Mouse (Mus musculus) embryonic facial prominence, embryonic 12.5 days (tissue): ENCODE results near the gene Echdc3. TPM values are rescaled to one million over a fixed set of nuclear protein-coding genes. Genes with fewer than 3 reads are reported as not detected.

Experiments used
- ATAC-seq: fragments of 200-750 bp; cut with Nextera tagmentation; 2 replicates; pipeline ENCODE4 v1.8.0; 2017; ENCODE audit not compliant: insufficient number of reproducible peaks, insufficient read depth, low FRiP score, low TSS enrichment
- H3K27ac ChIP-seq: fragments of 300-500 bp; sonication (generic); 2 replicates; pipeline ENCODE4 v1.5.1; 2016; ENCODE audit warnings: mild to moderate bottlenecking
- H3K27me3 ChIP-seq: fragments of 300-500 bp; sonication (generic); 2 replicates; pipeline ENCODE4 v1.6.1; 2016; ENCODE audit warnings: mild to moderate bottlenecking, moderate library complexity
- H3K36me3 ChIP-seq: fragments of 300-500 bp; sonication (generic); 2 replicates; pipeline ENCODE4 v1.6.1; 2016; ENCODE audit warnings: mild to moderate bottlenecking
- H3K4me1 ChIP-seq: fragments of 300-500 bp; sonication (generic); 2 replicates; pipeline ENCODE4 v1.6.1; 2016
- H3K4me2 ChIP-seq: fragments of 300-500 bp; sonication (generic); replicated peaks from 2 replicates; pipeline ENCODE4 v1.6.1; 2016; ENCODE audit warnings: mild to moderate bottlenecking, moderate library complexity
- H3K4me3 ChIP-seq: fragments of 300-500 bp; sonication (generic); 2 replicates; pipeline ENCODE4 v1.5.1; 2016; ENCODE audit warnings: mild to moderate bottlenecking
- H3K9ac ChIP-seq: fragments of 300-500 bp; sonication (generic); 2 replicates; pipeline ENCODE4 v1.6.1; 2016; ENCODE audit warnings: mild to moderate bottlenecking, moderate library complexity
- H3K9me3 ChIP-seq: fragments of 300-500 bp; sonication (generic); 2 replicates; pipeline ENCODE4 v1.6.1; 2016; ENCODE audit warnings: mild to moderate bottlenecking, moderate library complexity
- WGBS: fragments of 180-500 bp; shearing (Covaris S2); methylation state at CpG from one replicate; pipeline ENCODE4 v1.1.7; 2016; 5-methylcytosine and 5-hydroxymethylcytosine counted together
- polyA plus RNA-seq: library from polyadenylated mRNA; unstranded; fragments of >200 nt; fragmentation: Nextera tagmentation; extraction: Ambion mirVana; gene quantifications from 2 replicates; pipeline ENCODE4 v1.2.1, GENCODE M21; 2016

Gene Echdc3
- polyA plus RNA-seq, 1 experiment from 2014 or later, result 3.1 TPM

DNA sequence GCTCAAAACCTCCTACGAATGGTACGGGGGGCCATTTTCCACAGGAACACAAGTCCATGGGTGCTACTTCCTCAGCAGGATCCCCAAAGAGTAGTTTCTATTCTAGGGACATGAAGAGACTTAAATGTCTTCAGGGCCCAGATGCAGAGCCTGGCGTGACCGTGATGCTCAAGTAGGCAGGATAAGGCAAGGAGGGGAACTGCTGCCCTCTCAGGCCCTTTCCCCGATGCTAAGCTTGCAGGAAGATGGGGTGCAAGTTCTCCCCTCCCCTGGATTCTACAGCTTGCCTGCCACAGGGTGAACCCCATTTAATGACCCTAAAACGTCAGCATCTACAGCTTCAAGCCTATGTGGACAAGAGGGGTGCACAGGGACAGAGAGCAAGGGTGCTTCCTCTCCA lies 22.8 kb downstream of the Echdc3 start:
- no peak overlapping the region for H3K9ac ChIP-seq
- H3K4me3 ChIP-seq, result no peak overlapping the region
- H3K27ac ChIP-seq, result no peak overlapping the region
- no peak for ATAC-seq
- WGBS, result 86% methylated on average over 6 of the region's 6 CpGs
- H3K4me1 ChIP-seq, result no peaks in the 10 kb centered on the region
- H3K36me3 ChIP-seq, result no peaks in the 10 kb centered on the region
- no peak overlapping the region for H3K4me2 ChIP-seq
- no peaks in the 10 kb centered on the region for H3K27me3 ChIP-seq
- H3K9me3 ChIP-seq, result no peaks in the 10 kb centered on the region

DNA sequence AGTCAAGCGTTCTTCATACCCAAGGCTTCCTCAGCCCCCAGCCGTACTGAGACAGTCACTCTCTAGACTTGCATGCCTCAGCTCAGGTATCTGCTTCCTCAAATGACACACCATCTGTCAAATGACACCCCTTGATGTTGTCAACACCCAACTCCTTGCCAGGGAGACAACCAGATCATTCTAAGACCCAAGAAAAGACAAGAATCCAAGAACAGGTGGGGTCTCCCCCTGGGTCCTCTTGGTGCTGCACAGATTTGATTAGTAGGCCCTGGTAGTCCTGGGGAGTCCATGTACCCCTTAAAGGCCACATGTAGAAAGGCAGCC lies 23.2 kb downstream of the Echdc3 start:
- Histone ChIP-seq H3K4me1 (no peaks in the 10 kb centered on the region), H3K27me3 (no peaks in the 10 kb centered on the region), H3K9me3 (no peaks in the 10 kb centered on the region), H3K36me3 (no peaks in the 10 kb centered on the region), H3K9ac (no peak overlapping the region), H3K4me2 (no peak overlapping the region), H3K4me3 (no peak overlapping the region), H3K27ac (no peak overlapping the region)
- no peak for ATAC-seq
- WGBS, result 76% methylated on average over 2 of the region's 2 CpGs

DNA sequence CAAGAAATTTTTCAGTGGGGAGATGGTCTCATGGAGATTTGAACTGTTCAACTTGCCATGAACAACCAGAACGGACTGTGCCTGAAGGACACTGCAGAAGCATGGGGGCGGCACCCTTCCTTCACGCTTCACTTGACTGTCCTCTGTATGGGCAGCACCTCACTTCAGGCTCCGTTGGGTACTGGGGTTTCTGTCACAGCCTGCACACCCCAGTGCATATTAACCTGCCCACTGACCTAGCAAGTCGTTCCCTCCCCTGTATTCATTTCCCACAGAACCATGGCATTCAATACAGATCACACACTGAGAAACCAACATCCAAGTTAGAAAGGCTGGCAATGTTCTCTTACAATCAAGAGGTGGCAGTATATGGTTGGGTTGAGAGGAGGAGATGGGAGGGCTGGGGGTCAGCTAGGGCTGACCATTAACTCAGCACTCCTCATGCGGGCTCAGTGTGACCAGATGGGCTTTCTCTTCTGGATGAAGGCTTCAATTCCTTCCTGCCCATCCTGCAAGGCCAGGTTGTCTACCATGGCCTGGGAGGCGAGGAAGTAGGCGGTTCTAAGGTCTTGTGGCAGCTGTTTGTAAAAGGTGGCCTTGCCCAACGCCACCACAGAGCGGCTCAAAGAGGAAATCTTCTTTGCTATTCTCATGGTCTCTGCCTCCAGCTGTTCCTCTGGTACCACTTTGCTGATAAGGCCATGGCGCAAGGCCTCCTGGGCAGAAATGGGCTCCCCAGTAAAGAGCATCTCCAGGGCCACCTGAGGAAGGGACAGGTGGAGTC lies 23.8 kb downstream of the Echdc3 start:
- H3K27me3 ChIP-seq, result no peaks in the 10 kb centered on the region
- no peaks in the 10 kb centered on the region for H3K9me3 ChIP-seq
- H3K36me3 ChIP-seq, result no peaks in the 10 kb centered on the region
- no peak overlapping the region for H3K9ac ChIP-seq
- no peak overlapping the region for H3K4me3 ChIP-seq
- H3K4me2 ChIP-seq, result no peak overlapping the region
- H3K4me1 ChIP-seq, result no peaks in the 10 kb centered on the region
- H3K27ac ChIP-seq, result no peak overlapping the region
- no peak for ATAC-seq
- WGBS, result 86% methylated on average over 11 of the region's 11 CpGs

DNA sequence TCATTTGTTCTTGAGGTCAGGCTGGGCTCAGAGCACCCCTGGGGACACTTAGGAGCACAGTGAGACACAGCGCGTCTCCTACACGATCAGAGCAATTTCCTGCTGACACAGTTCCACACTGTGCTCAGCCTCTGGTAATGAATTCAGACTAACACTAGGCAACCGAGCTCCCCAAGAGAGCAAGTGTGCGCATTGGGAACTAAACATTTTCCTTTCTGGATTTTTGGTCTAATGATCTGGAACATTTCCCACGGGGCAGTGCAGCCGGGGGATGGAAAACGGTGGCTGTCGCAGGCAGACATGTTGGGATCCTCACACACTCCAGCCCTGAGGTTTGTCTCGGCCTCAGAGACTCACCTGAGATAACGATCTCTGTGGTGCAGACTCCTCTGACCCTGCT lies 25.4 kb downstream of the Echdc3 start:
- ATAC-seq, result no peak
- WGBS, result 57% methylated on average over 11 of the region's 11 CpGs

DNA sequence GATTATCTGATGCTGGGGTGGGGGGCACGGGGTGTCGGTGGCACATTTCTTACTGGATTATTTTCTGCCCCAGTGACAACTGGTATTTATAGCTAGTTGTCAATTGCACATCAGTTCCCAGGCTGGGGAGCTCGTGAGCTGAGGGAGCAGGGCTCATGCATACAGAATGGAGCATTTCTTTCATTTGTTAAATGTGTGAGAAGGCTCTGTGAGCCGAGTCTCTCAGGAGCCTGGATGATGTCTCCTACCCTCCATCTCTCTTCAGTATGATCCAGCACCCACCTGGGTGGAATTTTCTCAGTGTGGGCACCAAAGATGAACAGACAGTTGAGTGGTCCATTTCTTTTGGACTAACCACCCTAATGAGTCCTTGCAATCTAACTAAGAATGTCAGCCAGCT lies 25.9 kb downstream of the Echdc3 start:
- WGBS, result 54% methylated on average over 4 of the region's 4 CpGs
- H3K4me2 ChIP-seq, result no peak overlapping the region
- H3K9ac ChIP-seq, result no peak overlapping the region
- no peak overlapping the region for H3K27ac ChIP-seq
- H3K36me3 ChIP-seq, result no peaks in the 10 kb centered on the region
- no peak for ATAC-seq
- no peaks in the 10 kb centered on the region for H3K27me3 ChIP-seq
- no peak overlapping the region for H3K4me3 ChIP-seq
- peaks cover 3% of the 10 kb centered on the region; the same call in 1 of the 2 replicates for H3K9me3 ChIP-seq
- no peaks in the 10 kb centered on the region for H3K4me1 ChIP-seq

More for the DNA sequence above, 25.4 kb downstream of the Echdc3 start:
- H3K27me3 ChIP-seq, result no peaks in the 10 kb centered on the region
- no peak overlapping the region for H3K9ac ChIP-seq
- H3K4me2 ChIP-seq, result no peak overlapping the region
- H3K36me3 ChIP-seq, result no peaks in the 10 kb centered on the region
- H3K9me3 ChIP-seq, result peaks cover 3% of the 10 kb centered on the region; the same call in 1 of the 2 replicates
- no peaks in the 10 kb centered on the region for H3K4me1 ChIP-seq
- H3K27ac ChIP-seq, result no peak overlapping the region
- H3K4me3 ChIP-seq, result no peak overlapping the region

DNA sequence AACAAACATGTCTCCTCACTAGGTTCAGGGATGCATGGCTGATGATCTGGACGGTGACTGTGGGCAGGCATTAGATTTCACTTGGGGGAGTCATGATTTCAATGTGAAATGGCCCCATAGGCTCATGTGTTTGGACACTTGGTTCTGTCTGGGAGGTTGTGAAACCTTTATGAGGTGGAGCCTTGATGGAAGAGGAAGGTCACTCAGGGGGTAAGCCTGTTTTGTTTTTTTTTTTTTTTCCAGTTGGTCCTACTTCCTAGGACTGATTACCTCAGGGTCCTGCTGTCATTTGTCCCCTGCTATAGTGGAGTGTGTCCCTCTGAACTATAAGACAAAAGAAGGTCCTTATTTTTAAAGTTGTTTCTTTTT lies 33.1 kb downstream of the Echdc3 start:
- H3K27me3 ChIP-seq, result no peaks in the 10 kb centered on the region
- no peak overlapping the region for H3K9ac ChIP-seq
- H3K4me3 ChIP-seq, result no peak overlapping the region
- no peak overlapping the region for H3K27ac ChIP-seq
- no peaks in the 10 kb centered on the region for H3K4me1 ChIP-seq
- H3K9me3 ChIP-seq, result peaks cover 3% of the 10 kb centered on the region; the same call in 1 of the 2 replicates
- 81% methylated on average over 1 of the region's 1 CpGs for WGBS
- H3K36me3 ChIP-seq, result no peaks in the 10 kb centered on the region
- no peak overlapping the region for H3K4me2 ChIP-seq
- ATAC-seq, result no peak

DNA sequence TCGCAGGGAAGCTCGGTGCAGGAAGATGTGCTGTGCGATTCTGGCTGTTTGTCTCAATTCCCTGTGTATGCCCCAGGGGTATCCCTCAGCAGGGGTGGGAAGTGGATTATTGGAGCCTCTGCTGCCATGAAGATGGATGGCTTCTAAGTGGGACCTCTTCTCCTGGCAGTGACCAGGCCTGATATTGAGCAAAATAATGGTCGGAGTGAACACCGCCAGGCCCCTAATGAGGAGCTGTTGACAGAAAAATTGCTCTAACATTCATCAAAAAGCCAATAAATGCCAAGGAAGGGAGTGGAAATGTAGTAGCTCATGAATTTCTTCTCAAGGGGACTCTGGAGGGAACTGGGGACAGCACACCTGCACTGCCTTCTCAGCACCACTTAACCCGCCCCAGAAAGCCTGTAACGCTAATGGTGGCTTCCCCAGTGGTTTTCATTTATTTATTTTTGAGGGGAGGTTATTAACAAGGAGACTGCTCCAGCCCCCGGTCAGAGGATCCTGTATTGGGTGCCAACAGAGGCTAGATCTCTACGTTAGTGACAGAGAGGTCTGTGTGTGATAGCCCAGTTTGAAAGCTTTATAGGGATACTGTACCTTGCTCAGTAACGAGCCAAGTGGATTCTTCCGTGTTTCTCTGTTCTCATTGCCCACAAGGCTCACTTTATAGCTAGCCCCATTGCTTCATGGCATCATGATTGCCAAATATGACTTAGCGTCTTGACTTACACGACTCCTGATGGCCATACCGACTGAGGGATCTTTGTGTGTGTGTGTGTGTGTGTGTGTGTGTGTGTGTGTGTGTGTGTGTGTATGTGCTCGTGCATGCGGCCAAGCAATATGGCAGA lies 33.7 kb downstream of the Echdc3 start:
- Histone ChIP-seq H3K27ac (no peak overlapping the region), H3K36me3 (no peaks in the 10 kb centered on the region), H3K4me2 (no peak overlapping the region), H3K4me3 (no peak overlapping the region), H3K27me3 (no peaks in the 10 kb centered on the region), H3K9me3 (peaks cover 3% of the 10 kb centered on the region; the same call in 1 of the 2 replicates), H3K4me1 (no peaks in the 10 kb centered on the region), H3K9ac (no peak overlapping the region)
- ATAC-seq, result no peak
- WGBS, result 82% methylated on average over 16 of the region's 16 CpGs

DNA sequence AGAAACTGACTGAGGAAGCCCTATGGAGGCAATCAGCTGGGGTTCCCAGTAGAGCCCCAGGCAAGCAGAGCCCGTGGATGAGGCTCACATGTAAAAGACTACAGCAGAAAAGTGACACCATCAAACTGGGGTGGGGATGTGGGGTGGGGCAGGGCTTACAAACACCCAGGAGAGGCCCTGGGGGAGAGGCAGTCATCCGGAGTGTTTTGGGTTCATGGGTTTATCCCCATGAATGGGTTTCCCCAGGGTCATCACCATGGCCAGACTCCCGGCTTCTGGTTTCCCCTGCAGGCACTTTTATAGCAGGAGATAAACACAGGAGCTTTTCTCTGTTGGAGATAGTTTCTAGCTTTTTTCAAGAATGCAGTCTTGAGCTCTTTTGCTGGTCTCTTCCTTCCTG lies 39.8 kb downstream of the Echdc3 start:
- H3K4me2 ChIP-seq, result no peak overlapping the region
- H3K27me3 ChIP-seq, result no peaks in the 10 kb centered on the region
- H3K9ac ChIP-seq, result no peak overlapping the region
- no peak overlapping the region for H3K4me3 ChIP-seq
- no peak for ATAC-seq
- 19% methylated on average over 3 of the region's 3 CpGs for WGBS
- H3K4me1 ChIP-seq, result no peaks in the 10 kb centered on the region
- H3K36me3 ChIP-seq, result no peaks in the 10 kb centered on the region
- H3K9me3 ChIP-seq, result no peaks in the 10 kb centered on the region
- H3K27ac ChIP-seq, result no peak overlapping the region

DNA sequence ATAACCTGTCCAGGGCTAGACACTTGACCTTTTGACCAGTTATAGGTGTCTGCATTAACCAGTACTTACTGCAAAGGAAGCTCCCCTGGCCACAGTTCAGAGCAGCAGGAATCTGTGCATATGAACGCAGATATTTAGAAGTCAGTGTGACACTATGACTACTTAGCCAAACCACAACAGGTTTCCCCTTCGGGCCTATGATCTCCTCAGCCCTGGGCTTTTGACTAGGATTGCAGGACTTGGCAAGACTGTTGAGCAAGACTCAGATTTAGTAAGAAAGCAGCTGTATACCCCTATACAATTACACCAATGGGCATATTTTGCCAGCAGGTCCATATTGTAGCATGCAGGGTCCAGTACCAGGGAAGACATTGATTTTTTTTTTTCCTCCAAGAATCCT lies 44.3 kb downstream of the Echdc3 start:
- Histone ChIP-seq H3K27ac (no peak overlapping the region), H3K9ac (no peak overlapping the region), H3K36me3 (no peaks in the 10 kb centered on the region), H3K4me2 (no peak overlapping the region), H3K4me3 (no peak overlapping the region), H3K4me1 (peaks cover 7% of the 10 kb centered on the region), H3K27me3 (no peaks in the 10 kb centered on the region), H3K9me3 (no peaks in the 10 kb centered on the region)
- 73% methylated on average over 2 of the region's 2 CpGs for WGBS
- ATAC-seq, result no peak

DNA sequence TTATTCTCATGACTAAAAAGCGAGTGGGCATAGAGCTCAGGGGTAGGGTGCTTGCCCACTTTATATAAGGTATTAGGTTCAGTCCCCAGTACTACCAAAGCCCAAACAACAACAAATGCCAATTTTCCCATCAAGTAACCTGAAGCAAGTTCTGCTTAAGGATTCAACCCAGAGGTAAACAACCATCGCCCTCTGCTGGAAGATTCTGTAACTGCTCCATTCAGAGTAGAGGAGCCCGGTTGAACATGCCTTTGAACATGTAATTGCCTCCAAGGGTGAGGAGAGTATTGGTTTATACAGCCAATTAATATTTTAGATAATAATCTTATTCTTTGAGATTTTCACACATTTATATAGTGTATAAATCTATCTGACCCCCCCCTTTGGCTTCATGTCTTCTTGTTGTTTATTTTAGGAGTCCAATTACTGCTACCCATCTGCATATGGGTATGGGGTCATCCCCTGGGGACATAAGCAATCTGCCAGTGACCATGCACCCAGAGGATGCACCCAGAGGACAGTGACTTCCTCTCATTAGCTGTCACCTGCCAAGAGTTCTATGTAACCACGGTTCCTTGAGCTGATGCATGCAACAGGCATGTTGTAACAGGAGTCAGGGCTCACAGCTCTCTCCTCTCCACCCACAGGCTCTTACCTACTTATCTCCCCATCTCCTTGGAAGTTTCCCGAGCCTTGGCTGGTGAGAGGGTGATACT lies 44.8 kb downstream of the Echdc3 start:
- Histone ChIP-seq H3K9ac (no peak overlapping the region), H3K27me3 (no peaks in the 10 kb centered on the region), H3K27ac (no peak overlapping the region), H3K4me2 (no peak overlapping the region), H3K4me1 (peaks cover 7% of the 10 kb centered on the region), H3K36me3 (no peaks in the 10 kb centered on the region), H3K4me3 (no peak overlapping the region), H3K9me3 (no peaks in the 10 kb centered on the region)
- 22% methylated on average over 5 of the region's 5 CpGs for WGBS
- ATAC-seq, result 0 out of 2 replicates have a peak, but pooled peaks have one; percentile 62

DNA sequence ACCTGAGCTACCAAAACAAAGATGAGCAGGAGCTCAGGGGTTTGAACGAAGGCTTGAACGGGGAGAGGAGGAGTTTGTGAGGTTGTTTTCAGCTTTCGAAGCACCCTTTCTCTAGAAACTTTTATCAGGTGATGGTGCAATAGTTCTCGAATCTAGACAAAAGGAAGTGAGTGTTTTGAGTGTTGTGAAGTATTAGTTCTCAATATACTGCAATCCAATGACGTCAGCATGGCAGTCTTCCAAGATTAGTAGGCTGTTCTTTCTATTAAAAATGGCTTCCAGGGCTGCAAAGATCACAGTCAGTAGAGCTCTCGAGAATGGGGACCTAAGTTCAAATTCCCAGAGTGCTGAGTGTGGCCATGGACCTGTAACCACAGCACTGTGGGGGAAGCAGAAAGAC lies 47.1 kb downstream of the Echdc3 start:
- H3K27ac ChIP-seq, result no peak overlapping the region
- peaks cover 18% of the 10 kb centered on the region for H3K4me1 ChIP-seq
- H3K36me3 ChIP-seq, result no peaks in the 10 kb centered on the region
- no peak for ATAC-seq
- H3K27me3 ChIP-seq, result no peaks in the 10 kb centered on the region
- WGBS, result 78% methylated on average over 6 of the region's 6 CpGs
- no peak overlapping the region for H3K4me3 ChIP-seq
- no peak overlapping the region for H3K9ac ChIP-seq
- no peaks in the 10 kb centered on the region for H3K9me3 ChIP-seq
- H3K4me2 ChIP-seq, result no peak overlapping the region
